Mouse (Mus musculus) CD4-positive, CD25-positive, alpha-beta regulatory T cell, adult 2 months (primary cell): ENCODE results near the gene Dnase2a.
"Not testable (repeated sequence)": the region's sequence is repeated elsewhere in the genome, so short reads cannot be mapped to it uniquely, and the experiment has no call there.

Source experiments
- DNase-seq: peaks from one replicate; pipeline ENCODE4 v3.0.0-alpha.2; 2012; ENCODE audit warnings: low read depth, low spot score

Gene Dnase2a

DNA sequence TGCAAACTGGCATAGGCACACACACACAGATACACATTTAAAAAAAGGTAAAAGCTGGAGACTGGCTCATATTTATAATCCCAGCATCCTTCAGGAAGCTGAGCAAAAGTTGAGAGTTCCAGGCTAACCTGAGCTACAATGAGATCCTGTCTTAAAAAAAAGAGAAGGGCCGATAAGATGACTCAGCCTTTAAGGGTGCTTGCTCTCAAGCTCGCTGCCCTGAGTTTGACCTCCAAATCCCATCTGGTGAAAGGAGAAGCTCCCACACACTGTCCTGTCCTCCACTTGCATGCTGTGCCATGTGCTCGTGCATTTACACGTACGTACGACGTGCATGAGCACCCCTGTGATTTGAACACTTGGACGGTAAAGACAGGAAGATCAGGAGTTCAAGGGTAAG, 867 bp upstream of the Dnase2a start:
- no peak for DNase-seq

DNA sequence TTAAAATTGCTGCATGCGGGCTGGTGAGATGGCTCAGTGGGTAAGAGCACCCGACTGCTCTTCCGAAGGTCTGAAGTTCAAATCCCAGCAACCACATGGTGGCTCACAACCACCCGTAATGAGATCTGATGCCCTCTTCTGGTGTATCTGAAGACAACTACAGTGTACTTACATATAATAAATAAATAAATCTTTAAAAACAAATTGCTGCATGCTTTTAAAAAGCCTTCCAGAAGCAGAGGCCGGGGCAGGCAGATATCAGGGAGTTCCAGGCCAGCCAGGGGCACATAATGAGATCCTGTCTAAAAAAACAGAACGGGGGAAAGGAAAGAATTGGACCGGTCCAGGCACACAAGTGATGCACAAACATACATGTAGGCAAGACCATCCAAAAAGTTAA, 381 bp upstream of the Dnase2a start:
- not testable (repeated sequence) for DNase-seq

DNA sequence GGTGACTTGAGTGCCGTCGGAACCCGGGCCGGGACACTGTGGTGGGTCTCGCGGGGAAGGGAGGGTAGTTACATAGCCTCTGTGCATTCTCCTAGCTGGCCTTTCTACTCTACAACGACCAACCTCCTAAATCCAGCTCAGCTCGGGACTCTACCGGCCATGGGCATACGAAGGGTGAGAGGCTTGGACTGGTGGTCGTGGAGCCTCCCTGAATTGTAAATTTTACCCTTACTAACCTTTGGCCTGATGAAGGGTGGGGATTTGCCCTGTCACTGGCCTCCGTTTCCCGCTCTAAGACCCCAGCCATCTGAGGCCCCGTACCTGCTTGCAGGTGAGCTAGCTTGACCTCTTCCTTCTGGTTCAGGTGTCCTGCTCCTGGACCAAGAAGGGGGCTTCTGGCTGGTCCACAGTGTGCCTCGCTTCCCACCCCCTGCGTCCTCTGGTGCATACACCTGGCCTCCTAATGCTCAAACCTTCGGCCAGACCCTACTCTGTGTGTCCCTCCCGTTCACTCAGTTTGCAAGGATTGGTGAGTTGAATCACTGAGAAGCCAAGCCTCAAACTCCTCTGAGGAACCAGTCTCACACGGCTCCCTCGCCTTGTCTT, 905 bp downstream of the Dnase2a start:
- no peak for DNase-seq

DNA sequence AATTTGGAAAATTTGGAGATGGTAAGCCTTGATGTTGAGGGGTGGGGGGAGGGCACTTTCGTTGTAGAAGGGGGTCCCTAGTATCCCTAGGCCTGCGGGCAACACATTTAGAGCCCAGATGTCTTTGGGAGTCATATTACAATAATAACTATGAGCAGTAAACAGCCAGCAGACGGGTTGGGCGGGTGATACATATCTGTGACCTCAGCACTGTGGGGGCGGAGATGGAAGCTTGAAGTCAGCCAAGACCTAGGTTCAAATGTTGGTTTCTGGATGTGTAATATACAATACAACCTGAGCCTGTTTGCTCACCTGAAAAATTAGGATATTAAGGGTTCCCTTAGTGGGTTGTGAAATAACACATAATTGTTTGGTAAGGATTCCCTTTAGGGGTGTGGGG, 1.6 kb downstream of the Dnase2a start:
- DNase-seq = peak; percentile 67

DNA sequence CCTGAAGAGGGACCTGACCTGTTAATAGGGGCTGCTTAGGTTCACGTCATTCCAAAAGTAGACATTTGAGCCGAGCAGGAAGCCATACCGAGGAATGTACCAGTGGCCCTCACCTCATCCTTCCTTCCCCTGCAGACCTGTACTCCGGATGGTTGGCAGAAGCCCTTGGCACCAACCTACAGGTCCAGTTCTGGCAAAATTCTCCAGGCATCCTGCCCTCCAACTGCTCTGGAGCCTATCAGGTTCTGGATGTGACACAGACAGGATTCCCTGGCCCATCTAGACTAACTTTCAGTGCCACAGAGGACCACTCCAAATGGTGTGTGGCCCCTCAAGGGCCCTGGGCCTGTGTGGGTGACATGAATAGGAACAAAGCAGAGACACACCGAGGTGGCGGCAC, 2.2 kb downstream of the Dnase2a start:
- no peak for DNase-seq

DNA sequence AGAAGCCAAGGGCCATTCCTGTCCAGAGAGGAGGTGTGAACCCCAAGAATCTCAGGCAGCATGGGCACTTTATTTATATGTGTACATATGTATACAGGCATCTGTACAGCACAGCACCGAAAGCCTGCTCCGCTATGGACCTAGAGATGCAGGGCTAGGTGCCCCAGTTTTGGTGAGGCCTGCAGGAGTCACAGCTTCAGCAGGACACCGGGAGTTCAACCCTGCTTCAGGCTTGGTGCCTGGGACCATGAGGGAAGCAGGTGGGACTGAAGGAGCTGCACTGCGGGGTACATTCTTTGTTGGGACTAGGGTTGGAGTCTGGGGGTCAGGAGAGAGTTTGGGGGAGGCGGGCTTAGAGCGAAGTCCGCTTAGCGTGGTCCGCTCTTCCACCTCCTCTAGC, 3.5 kb downstream of the Dnase2a start:
- DNase-seq = no peak

DNA sequence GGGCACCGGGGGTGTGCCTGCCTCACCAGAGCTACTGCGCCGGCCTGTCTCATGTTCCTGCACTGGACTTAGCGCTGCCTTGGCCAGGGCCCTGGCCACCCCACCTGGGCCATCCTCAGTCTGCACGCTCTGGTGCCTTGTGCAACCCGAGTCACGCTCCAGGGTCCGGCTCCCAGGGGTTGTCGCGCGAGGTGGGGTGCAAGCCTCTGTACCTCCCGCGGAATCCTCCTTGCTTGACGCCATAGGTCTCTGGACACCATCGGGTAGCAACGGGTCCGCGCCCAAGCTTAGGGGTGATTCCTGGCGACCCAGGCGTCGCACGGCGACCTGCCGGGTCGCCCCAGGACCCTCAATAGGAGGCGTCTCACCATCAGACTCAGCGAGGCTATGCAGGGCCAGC, 4.0 kb downstream of the Dnase2a start:
- peak; percentile 16 for DNase-seq

DNA sequence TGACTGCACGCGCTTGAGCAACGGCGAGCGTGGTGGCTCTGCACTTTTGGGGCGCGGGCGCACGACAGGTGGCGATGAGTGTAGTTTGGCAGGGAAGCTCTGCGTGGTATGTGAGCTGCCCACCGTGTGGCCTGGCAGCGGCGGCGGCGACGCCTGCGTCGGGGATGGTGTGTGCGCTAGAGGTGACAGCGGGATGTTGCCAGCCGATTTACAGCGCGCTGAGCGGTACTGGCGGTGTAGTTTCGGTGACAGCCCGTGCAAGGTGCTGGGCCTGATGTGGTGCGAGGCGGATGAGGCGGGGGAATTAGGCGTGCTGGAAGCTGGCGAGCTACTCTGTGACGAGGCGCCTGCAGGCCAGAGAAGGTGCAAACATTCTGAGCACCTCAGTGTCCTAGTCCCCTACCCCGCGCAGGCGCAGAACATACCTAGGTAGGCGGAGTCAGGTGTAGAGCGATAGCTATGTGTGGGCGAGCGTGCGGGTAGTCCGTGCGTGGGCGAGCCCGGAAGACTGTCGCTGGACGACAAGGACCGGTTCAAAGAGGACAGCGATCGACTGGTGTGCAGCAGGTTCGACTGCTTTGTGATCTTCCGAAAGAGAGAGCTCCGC, 4.6 kb downstream of the Dnase2a start:
- DNase-seq = peak; percentile 93

DNA sequence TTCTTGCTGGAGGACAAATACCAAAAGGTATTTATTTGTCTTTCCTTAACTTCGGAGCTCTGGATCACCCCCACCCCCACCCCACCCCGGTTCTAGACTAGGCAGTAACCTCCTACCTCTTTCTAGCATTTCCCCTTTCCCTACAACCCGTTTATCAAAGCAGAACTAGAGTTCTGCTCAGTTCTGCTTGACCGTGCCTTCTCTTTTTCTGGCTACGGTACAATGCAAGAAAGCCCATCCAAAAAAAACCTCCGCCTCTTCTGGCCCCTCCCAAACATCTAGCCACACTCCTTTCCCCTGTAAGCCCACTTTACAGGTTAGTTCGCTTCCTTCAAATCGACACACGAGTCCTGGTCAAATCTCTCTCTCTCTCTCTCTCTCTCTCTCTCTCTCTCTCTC, 5.1 kb downstream of the Dnase2a start:
- DNase-seq = no peak

DNA sequence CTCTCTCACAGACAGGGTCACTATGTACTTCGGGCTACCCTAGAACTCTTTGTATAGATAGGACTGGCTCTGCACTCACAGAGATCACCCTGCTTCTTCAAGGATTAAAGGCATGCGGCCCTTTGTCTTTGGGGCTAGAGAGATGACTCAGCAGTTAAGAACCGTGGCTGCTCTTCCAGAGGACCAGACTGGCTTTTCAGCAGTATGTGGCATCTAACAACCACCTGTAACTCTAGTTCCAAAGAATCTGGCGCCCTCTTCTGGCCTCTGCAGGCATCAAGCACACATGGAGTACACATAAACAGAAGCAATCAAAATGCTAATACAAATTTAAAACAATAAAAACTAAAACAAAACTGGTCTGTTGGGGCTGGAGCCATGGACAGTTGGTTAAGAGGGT, 5.6 kb downstream of the Dnase2a start:
- DNase-seq = peak; percentile 77

DNA sequence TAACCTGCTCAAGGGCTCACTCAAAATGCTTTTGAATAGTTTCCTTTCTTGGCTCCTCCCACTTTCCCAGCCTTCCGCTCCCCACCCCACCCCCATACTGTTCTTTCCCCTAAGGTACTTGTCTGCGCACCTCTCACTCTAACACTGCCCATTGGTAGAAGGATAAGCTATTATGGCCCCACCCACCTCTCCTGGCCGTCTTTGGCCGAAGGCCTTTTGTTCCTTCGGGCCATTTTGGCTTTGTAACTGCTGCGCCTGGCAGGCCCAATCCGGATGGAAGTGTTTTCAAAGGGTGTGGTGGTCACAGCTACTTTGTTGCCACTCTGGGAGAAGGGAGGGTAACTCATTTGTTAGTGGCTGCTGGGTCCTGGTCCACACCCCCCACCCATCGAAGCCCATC, 6.9 kb downstream of the Dnase2a start:
- DNase-seq = no peak

DNA sequence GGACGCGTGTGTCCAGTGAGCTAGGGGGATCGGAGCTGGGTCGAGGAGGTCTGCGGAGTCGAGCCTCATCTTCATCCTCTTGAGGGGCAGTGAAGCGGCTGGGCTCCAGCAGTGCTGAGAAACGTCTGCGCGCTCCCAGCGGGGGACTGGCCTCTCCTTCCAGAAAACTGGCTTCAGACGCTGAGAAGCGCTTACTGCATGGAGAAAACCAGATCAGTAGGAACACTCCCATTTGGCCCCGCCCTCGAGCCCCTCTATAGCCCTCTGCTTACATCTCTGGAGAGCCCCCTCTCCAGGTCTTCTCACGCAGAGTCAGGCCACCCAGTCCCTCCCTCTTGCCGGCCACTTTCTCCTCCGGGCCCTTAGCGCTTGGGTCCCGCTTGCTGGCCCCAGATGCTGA, 9.4 kb downstream of the Dnase2a start:
- no peak for DNase-seq

DNA sequence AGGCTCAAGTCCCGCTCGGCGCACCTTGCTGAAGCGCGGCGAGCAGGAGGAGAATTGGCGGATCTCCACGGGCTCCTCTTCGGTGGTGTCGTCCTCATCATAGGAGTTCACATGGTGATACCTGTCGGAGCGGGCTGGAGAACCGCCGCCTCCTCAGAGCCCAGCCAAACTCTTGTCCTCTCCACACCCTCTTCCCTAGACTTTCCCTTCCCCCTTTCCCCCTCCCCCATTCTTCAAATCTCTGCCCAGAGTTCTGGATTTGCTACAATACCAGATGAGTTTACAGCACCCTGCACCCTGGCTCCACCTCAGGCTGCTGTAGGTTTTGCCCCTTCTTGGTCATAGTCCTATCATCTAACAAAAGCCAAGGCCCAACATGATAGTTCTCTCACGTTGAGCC, 10.3 kb downstream of the Dnase2a start:
- no peak for DNase-seq

DNA sequence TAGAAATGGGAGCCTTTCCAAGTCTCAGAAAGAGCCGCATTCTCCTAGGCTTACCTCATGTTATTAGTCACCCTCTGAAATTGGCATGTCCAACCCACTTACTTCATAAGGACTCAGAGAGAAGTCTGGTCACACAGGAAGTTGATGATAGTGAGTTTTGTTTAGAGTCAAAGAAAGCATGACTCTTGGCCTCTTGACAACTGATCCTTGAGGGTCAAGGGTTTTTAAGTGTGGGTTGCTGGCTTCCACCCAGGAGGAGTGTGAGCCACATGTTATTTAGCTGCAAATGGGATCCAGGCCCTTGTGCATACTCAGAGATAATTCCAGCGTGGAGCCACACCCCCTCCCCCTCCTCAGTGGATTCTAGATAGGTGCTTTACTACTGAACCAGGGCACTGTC, 13.2 kb downstream of the Dnase2a start:
- no peak for DNase-seq

DNA sequence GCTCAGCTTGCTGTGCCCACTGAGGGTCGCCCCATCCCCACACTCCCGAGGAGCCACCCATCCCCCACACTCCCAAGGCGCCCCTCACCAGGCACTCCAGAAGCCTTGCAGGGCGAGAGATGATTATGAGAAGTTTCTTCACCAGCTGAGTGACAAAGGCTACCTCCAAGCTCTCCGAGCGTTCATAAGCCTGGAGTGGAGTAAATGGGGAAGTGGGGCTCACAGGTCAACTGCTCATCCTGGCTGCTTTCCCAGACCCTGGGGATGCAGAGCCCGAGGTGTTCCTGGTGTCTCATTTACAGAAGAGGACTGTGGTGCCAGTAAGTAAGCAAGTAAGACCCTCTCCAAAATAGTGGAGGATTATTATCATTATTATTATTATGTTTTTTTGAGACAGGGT, 17.2 kb downstream of the Dnase2a start:
- DNase-seq = no peak

DNA sequence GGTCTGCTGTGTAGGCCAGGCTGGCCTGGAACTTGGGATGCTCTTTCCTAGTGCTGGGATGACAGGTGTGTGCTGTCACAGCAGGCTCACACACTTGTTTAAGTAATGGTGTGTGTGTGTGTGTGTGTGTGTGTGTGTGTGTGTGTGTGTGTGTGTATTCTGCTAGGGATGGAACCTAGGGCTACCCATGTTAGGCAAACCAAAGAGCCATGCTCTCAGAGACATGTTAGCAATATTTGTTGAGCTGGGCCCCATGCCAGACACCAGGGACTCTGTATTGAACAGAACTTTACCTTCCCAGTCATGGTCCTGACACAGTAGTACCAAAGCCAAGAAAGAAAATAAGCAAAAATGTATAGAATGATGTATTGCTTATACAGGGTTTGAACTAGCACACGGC, 19.2 kb downstream of the Dnase2a start:
- no peak for DNase-seq

DNA sequence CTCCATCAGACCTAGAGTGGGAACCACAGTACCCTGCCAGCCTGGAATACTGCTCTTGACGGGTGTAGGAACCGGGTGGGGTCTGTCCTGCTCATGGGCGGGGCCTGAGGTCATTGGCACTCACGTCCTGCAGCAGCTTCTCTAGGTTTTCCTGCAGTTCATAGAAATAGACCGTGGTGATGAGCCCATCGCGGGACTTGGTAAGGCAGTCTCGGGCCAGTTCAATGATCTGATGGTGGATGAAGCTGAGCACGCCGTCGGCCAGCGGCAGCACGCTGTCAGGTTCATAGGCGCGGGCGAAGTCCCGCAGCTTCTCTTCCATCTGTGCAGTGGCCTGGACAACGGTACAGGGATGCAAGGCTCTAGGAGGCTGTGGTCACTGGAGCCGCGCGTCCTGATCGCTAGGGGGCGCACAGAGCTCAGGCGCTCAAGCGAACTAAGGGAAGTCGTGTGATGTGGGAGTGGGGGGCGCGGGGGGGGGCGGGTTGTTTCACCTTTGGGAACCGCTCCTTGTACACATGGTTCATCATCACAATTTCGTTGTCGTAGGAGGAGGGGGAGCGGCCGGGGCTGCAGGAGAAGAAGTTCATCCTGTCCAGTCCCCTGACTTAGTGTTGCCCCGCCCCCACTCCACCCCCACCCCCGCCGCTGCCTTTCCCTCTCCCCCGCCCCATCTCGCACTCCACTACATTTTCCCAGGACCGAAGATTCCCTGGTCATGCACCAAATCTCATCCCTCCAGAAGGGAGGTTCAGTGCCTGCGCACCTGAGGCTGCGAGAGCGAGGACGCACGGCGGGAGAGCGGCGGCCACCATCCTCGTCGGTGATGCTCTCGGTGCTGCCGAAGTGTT, 20.3 kb downstream of the Dnase2a start:
- peak; percentile 82 for DNase-seq

DNA sequence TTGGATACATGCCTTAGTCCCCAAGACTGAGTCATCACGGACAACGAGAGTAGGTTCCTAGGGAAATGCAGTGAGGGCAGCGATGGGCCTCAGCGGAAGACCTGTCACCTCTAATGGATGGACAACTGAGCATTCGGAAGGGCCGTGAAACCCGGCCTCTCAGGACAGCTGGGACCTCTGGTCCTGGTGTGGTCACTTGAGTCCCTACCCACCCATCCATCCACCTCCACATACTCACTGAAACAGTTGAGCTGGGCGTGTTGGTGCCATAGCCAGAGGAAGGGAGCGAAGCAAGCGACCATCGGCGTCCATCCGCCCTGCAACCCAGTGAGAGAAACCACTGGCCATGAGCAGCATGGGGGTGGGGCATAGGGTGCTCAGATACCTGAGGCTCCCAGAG, 22.2 kb downstream of the Dnase2a start:
- no peak for DNase-seq

DNA sequence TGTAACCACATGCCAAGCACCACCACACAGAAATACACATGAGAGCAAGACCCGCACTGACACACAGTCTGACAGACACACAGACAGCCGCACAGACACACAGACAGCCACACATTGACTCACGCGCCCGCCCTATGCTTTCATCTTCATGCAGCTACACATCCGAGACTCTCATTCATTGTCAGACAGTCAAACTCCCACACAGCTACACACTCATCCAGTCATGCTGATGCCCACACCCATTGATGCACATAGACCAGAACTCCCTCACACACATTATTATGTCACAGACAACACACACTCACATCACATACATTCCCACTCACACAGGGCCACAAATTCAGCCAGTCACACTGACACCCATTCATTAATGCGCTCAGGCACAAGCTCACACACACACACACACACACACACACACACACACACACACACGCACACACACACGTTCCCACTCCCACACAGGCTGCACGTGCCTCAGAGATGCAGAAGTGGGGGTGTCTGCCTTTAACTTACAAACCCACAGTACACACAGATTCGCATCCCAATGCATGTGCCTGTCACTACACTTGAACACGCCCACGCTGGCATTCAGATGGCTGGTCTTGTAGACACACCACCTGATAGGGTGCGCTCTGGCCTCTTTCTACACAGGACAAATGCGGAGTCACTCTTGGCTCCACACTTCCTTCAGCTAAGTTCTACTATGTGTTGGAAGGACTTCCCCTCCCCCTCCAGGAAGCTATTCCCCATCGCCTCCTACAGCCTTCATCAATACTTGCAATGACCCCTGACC, 25.6 kb downstream of the Dnase2a start:
- DNase-seq = no peak

DNA sequence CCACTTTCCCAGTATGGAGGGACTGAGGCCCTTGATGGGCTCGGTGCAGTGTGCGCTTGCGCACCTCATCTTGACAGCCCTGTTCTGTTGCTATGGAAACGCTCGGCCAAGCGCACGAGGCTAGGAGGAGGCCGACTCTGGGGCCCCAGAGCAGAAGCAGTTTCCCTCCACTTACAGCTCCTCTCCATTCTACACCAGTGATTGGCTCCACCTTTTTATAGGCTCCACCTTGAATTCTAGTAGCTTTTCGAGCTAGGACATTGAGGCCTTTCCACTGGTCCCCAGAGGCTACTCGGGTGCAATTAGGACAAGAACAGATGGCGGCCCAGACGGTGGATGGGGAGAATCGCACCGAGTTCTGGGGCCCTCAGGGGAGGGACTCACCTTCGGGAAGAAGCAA, 26.5 kb downstream of the Dnase2a start:
- DNase-seq = peak; percentile 55

DNA sequence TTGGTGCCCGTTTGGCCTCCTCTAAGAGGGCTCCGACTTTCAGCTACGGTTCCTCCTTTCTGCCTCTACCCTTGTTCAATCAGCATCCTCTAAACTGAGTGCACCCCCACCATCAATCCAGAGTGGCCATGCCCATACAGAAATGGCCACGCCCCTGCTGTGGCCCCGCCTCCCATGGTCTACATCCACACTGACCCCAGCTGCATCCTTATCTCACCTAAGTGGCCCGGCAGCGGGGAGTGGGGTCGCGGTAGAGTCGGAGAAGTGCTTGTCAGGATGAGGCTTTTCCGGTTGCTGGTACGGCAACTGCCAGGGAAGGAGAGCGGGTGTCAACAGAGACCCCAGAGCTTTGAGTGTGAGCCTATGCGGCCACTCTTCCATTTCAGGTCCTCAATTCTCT, 27.1 kb downstream of the Dnase2a start:
- no peak for DNase-seq
